Mouse (Mus musculus): ENCODE measurements at regions not wholly inside any gene's neighbourhood (a gene's known extent, or its start where the extent isn't known, plus 50 kb on each side); places are given as distances from the start of the nearest gene placed in this dataset.
"Not testable (repeated sequence)": the region's sequence is repeated elsewhere in the genome, so short reads cannot be mapped to it uniquely, and the experiment has no call there.

DNA sequence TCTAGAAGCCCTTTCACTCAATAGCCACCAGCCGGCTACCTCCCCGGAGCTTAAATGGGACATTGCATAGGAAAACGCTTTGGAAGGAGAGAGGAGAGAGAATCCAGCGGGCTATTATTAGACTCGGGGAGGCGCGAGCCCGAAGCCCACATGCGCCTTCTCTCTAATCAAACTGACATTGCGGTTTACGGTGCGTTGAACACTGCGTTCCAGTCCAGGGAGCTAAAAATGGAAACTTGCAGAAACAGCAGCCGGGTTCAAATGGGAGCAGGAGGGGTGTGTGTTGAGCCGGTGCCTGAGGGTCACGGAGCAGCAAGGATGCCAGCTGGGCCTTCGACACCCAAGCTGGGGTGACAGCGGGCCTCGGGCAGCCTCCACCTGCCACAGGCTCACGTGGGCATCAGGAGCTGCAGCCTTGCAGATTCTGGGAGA is 115.1 kb downstream of the Suds3 start:
- H3K4me3 ChIP-seq (ENCODE audit: control insufficient read depth, insufficient read depth, low read length) = no peak overlapping the region
- no peaks in the 10 kb centered on the region for H3K4me1 ChIP-seq (replicated peaks; ENCODE audit: control insufficient read depth, insufficient read depth, low read length)
- DNase-seq = no peak
- WGBS = 90% methylated on average over 20 of the region's 20 CpGs
- no peaks in the 10 kb centered on the region for H3K27me3 ChIP-seq (ENCODE audit: control insufficient read depth, insufficient read depth, low read length)
- H3K27ac ChIP-seq (ENCODE audit: control insufficient read depth, insufficient read depth, low read length) = no peak overlapping the region
- TF ChIP-seq POLR2A (IDR thresholded peaks at IDR 0.05; ENCODE audit: control insufficient read depth, extremely low read depth, insufficient read depth, low read length, poor library complexity) (no peak), CTCF (IDR thresholded peaks at IDR 0.05; ENCODE audit: borderline replicate concordance, control insufficient read depth, extremely low read depth, insufficient read depth, low read length, poor library complexity) (no peak)
- no peaks in the 10 kb centered on the region for H3K36me3 ChIP-seq (ENCODE audit: control insufficient read depth, insufficient read depth, low read length)

DNA sequence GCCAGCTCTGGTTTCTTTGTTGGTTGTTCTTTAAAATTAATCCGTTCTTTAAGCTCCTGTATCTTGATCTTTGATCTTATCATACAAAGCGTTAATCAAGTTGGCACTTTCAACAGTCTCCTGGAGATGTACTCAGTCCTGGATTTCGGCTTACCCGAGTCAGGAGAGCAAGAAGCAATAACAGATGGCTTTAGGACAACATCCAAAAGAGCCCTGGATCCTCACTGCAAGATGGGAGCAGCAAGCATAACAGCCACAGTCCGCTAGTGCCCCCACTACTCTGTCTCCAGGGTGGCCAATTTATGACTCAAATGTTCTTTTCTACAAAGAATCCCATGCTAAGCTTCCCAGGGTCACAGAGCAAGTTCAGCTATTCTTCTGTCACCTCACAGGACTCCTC is 121.4 kb downstream of the Suds3 start:
- H3K36me3 ChIP-seq (ENCODE audit: control insufficient read depth, insufficient read depth, low read length) = no peaks in the 10 kb centered on the region
- no peak for TF ChIP-seq POLR2A (IDR thresholded peaks at IDR 0.05; ENCODE audit: control insufficient read depth, extremely low read depth, insufficient read depth, low read length, poor library complexity)
- no peak for TF ChIP-seq CTCF (IDR thresholded peaks at IDR 0.05; ENCODE audit: borderline replicate concordance, control insufficient read depth, extremely low read depth, insufficient read depth, low read length, poor library complexity)
- no peaks in the 10 kb centered on the region for H3K4me1 ChIP-seq (replicated peaks; ENCODE audit: control insufficient read depth, insufficient read depth, low read length)
- no peaks in the 10 kb centered on the region for H3K27me3 ChIP-seq (ENCODE audit: control insufficient read depth, insufficient read depth, low read length)
- H3K4me3 ChIP-seq (ENCODE audit: control insufficient read depth, insufficient read depth, low read length) = no peak overlapping the region
- no peak overlapping the region for H3K27ac ChIP-seq (ENCODE audit: control insufficient read depth, insufficient read depth, low read length)
- no peak for DNase-seq
- WGBS = 82% methylated on average over 5 of the region's 5 CpGs

DNA sequence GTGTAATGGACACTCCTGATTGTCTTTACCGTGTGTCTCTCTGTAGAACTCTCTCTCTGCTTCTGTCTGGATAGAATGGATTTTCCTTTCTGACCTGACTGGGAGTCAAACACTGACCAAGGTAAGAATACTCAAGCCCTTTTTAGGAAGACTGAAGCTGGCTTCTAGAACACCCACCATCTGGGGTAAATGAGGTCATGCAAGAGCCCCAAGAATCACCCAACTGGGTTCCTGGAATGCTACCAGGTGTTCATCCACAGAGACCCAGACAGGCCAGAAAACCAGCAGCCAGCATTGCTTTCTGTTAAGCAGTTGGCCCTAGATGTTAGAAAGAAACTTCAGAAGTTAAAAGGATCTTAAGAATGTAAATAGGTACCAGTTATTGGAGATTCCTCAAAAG is 122.2 kb downstream of the Suds3 start:
- H3K27me3 ChIP-seq (ENCODE audit: control insufficient read depth, insufficient read depth, low read length) = no peaks in the 10 kb centered on the region
- no peaks in the 10 kb centered on the region for H3K4me1 ChIP-seq (replicated peaks; ENCODE audit: control insufficient read depth, insufficient read depth, low read length)
- DNase-seq = no peak
- TF ChIP-seq CTCF (IDR thresholded peaks at IDR 0.05; ENCODE audit: borderline replicate concordance, control insufficient read depth, extremely low read depth, insufficient read depth, low read length, poor library complexity) = no peak
- no peak for TF ChIP-seq POLR2A (IDR thresholded peaks at IDR 0.05; ENCODE audit: control insufficient read depth, extremely low read depth, insufficient read depth, low read length, poor library complexity)
- H3K27ac ChIP-seq (ENCODE audit: control insufficient read depth, insufficient read depth, low read length) = no peak overlapping the region
- no peaks in the 10 kb centered on the region for H3K36me3 ChIP-seq (ENCODE audit: control insufficient read depth, insufficient read depth, low read length)
- 93% methylated on average over 1 of the region's 1 CpGs for WGBS
- H3K4me3 ChIP-seq (ENCODE audit: control insufficient read depth, insufficient read depth, low read length) = no peak overlapping the region

DNA sequence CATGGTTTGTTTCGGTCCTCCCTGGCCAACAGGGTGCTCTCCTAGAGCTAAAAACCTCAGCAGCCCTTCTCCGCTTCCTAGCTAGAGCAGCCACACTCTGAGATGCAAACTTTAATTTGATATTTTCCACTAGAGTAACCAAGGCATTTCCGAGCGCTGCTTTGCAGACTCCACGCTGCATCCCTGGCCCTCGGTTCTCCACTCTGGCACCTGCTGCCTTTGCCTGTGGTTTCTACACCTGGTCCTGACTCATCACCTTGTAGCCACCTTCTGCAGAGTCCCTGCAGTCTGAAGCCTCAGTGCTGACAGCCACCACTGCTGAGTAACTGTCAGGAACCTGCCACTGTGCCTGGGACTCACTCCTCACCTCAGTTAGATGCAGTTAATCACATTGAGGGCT is 124.5 kb downstream of the Suds3 start:
- TF ChIP-seq CTCF (IDR thresholded peaks at IDR 0.05; ENCODE audit: borderline replicate concordance, control insufficient read depth, extremely low read depth, insufficient read depth, low read length, poor library complexity) (no peak), POLR2A (IDR thresholded peaks at IDR 0.05; ENCODE audit: control insufficient read depth, extremely low read depth, insufficient read depth, low read length, poor library complexity) (no peak)
- Histone ChIP-seq H3K4me1 (replicated peaks; ENCODE audit: control insufficient read depth, insufficient read depth, low read length) (no peaks in the 10 kb centered on the region), H3K27ac (ENCODE audit: control insufficient read depth, insufficient read depth, low read length) (no peak overlapping the region), H3K36me3 (ENCODE audit: control insufficient read depth, insufficient read depth, low read length) (no peaks in the 10 kb centered on the region), H3K4me3 (ENCODE audit: control insufficient read depth, insufficient read depth, low read length) (no peak overlapping the region), H3K27me3 (ENCODE audit: control insufficient read depth, insufficient read depth, low read length) (no peaks in the 10 kb centered on the region)
- DNase-seq = no peak
- 92% methylated on average over 6 of the region's 6 CpGs for WGBS

DNA sequence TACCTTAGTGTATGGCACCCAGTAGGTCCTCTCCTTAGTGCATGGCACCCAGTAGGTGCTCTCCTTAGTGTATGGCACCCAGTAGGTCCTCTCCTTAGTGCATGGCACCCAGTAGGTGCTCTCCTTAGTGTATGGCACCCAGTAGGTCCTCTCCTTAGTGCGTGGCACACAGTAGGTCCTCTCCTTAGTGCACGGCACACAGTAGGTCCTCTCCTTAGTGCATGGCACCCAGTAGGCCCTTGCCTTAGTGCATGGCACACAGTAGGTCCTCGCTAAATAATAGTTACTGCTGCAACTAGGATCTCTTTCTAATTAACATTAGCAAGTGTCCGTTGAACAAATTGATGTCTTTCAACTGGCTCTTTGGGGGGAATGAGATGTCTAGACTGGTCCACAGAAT is 144.4 kb downstream of the Suds3 start:
- DNase-seq; H3K27ac ChIP-seq (ENCODE audit: control insufficient read depth, insufficient read depth, low read length); H3K4me1 ChIP-seq (replicated peaks; ENCODE audit: control insufficient read depth, insufficient read depth, low read length); H3K27me3 ChIP-seq (ENCODE audit: control insufficient read depth, insufficient read depth, low read length); H3K36me3 ChIP-seq (ENCODE audit: control insufficient read depth, insufficient read depth, low read length); H3K4me3 ChIP-seq (ENCODE audit: control insufficient read depth, insufficient read depth, low read length): not testable (repeated sequence)
- WGBS = over 99% methylated on average over 4 of the region's 4 CpGs

DNA sequence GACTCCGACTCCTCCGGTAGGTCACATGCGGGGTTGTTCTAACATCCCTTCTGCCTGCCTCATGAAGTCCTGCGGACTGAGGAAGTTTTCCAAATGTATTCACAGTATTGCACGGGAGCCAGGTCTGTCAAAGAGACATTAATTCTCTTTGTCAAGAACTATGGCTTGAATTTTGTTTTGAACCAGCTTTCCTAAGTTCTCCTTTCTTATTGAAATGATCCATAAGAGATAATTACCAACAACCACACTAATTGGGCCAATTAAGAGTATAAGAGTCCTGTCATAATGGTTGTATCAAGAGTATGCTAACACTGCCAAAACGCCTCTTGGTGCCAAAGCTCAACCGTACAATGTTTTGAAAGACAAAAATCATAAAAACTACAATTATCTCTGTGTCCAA is 151.7 kb downstream of the Suds3 start:
- Histone ChIP-seq H3K4me1 (replicated peaks; ENCODE audit: control insufficient read depth, insufficient read depth, low read length) (no peaks in the 10 kb centered on the region), H3K27ac (ENCODE audit: control insufficient read depth, insufficient read depth, low read length) (no peak overlapping the region), H3K4me3 (ENCODE audit: control insufficient read depth, insufficient read depth, low read length) (no peak overlapping the region), H3K36me3 (ENCODE audit: control insufficient read depth, insufficient read depth, low read length) (no peaks in the 10 kb centered on the region), H3K27me3 (ENCODE audit: control insufficient read depth, insufficient read depth, low read length) (no peaks in the 10 kb centered on the region)
- no peak for DNase-seq
- WGBS = 95% methylated on average over 7 of the region's 7 CpGs
- no peak for TF ChIP-seq POLR2A (IDR thresholded peaks at IDR 0.05; ENCODE audit: control insufficient read depth, extremely low read depth, insufficient read depth, low read length, poor library complexity)
- TF ChIP-seq CTCF (IDR thresholded peaks at IDR 0.05; ENCODE audit: borderline replicate concordance, control insufficient read depth, extremely low read depth, insufficient read depth, low read length, poor library complexity) = no peak

DNA sequence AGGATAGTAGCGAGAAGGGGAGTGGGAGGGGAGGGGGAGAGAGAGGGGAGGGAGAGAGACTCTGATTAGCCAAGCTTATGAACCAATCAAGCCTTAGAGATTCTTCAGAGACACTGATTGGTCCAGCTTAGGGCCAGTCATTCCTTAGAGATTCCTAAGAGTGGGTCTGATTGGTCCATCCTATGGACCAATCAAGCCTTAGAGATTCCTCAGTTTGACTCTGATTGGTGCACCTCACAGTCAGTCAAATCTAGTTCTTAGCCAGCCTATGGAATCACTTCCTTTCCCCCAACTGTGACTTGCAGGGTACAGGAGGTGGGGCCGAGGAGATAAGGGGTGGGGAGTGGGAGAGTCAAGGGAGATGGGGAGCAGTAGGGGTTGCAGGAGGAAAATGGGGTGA is 152.8 kb downstream of the Suds3 start:
- no peak for DNase-seq
- TF ChIP-seq CTCF (IDR thresholded peaks at IDR 0.05; ENCODE audit: borderline replicate concordance, control insufficient read depth, extremely low read depth, insufficient read depth, low read length, poor library complexity) (no peak), POLR2A (IDR thresholded peaks at IDR 0.05; ENCODE audit: control insufficient read depth, extremely low read depth, insufficient read depth, low read length, poor library complexity) (no peak)
- no peaks in the 10 kb centered on the region for H3K27me3 ChIP-seq (ENCODE audit: control insufficient read depth, insufficient read depth, low read length)
- H3K36me3 ChIP-seq (ENCODE audit: control insufficient read depth, insufficient read depth, low read length) = no peaks in the 10 kb centered on the region
- no peak overlapping the region for H3K4me3 ChIP-seq (ENCODE audit: control insufficient read depth, insufficient read depth, low read length)
- WGBS = 67% methylated on average over 2 of the region's 2 CpGs
- no peaks in the 10 kb centered on the region for H3K4me1 ChIP-seq (replicated peaks; ENCODE audit: control insufficient read depth, insufficient read depth, low read length)
- H3K27ac ChIP-seq (ENCODE audit: control insufficient read depth, insufficient read depth, low read length) = no peak overlapping the region

Data from thymus, adult 2 months (tissue).